Mouse (Mus musculus) olfactory bulb, adult 2 months (tissue): Measurements from ENCODE around the gene Syf2. TPM values are rescaled to one million over a fixed set of nuclear protein-coding genes. Genes with fewer than 3 reads are reported as not detected.

Experiments used
- H3K27ac ChIP-seq: fragments of 200-500 bp; 2 replicates; pipeline ENCODE4 v1.5.1; 2012; ENCODE audit warnings: low read depth, low read length; ENCODE audit not compliant: insufficient read depth
- H3K4me1 ChIP-seq: fragments of 200-500 bp; 2 replicates; pipeline ENCODE4 v1.6.1; 2012; ENCODE audit warnings: low read length; ENCODE audit not compliant: control insufficient read depth, insufficient read depth
- H3K4me3 ChIP-seq: fragments of 200-500 bp; 2 replicates; pipeline ENCODE4 v1.5.1; 2012; ENCODE audit warnings: mild to moderate bottlenecking, low read depth, low read length, moderate library complexity; ENCODE audit not compliant: insufficient read depth
- CTCF ChIP-seq: fragments of 200-500 bp; IDR thresholded peaks from 2 replicates; pipeline ENCODE4 v1.5.1; 2012; ENCODE audit warnings: low read depth, mild to moderate bottlenecking, low read length, moderate library complexity; ENCODE audit not compliant: insufficient read depth
- POLR2A ChIP-seq: fragments of 200-500 bp; IDR thresholded peaks from 2 replicates; pipeline ENCODE4 v1.6.1; 2012; ENCODE audit warnings: mild to moderate bottlenecking, low read depth, low read length, moderate library complexity; ENCODE audit not compliant: insufficient read depth
- WGBS: fragments of 180-500 bp; shearing (Covaris S2); methylation state at CpG from one replicate; pipeline ENCODE4 v1.1.7; 2018; 5-methylcytosine and 5-hydroxymethylcytosine counted together
- polyA plus RNA-seq: library from polyadenylated mRNA; stranded (reverse); fragments of >200 nt; gene quantifications from 2 replicates; pipeline ENCODE4 v1.2.4, GENCODE M21; 2012; ENCODE audit warnings: low replicate concordance; ENCODE audit not compliant: missing spikeins, insufficient read depth, insufficient read length

Syf2 gene
- polyA plus RNA-seq, 1 experiment = 295 TPM

DNA sequence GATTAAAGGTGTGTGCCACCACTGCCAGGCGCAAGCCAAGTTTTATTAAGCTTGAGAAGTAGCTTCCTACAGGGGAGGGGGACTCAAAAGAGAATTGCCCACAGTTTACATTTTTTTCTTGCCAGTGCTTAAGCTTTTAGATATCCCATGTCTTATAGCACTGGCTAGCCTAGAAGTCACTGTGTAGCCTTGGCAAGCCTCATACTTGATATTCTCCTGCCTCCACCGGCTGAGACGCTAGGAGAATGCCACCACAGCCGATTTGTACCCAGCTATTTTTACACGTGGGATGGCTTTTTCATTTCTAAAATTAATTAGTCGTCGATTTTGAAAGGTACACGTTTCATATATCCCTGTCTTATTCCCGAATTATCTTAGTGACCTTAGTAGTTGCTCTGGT, 508 bp upstream of the Syf2 start:
- Histone ChIP-seq H3K27ac (peak overlapping the region; percentile 50; the same call in 1 of the 2 replicates), H3K4me1 (peaks cover 4% of the 10 kb centered on the region), H3K4me3 (no peak overlapping the region)
- no peak for TF ChIP-seq POLR2A
- TF ChIP-seq CTCF = no peak
- WGBS = 14% methylated on average over 9 of the region's 9 CpGs

DNA sequence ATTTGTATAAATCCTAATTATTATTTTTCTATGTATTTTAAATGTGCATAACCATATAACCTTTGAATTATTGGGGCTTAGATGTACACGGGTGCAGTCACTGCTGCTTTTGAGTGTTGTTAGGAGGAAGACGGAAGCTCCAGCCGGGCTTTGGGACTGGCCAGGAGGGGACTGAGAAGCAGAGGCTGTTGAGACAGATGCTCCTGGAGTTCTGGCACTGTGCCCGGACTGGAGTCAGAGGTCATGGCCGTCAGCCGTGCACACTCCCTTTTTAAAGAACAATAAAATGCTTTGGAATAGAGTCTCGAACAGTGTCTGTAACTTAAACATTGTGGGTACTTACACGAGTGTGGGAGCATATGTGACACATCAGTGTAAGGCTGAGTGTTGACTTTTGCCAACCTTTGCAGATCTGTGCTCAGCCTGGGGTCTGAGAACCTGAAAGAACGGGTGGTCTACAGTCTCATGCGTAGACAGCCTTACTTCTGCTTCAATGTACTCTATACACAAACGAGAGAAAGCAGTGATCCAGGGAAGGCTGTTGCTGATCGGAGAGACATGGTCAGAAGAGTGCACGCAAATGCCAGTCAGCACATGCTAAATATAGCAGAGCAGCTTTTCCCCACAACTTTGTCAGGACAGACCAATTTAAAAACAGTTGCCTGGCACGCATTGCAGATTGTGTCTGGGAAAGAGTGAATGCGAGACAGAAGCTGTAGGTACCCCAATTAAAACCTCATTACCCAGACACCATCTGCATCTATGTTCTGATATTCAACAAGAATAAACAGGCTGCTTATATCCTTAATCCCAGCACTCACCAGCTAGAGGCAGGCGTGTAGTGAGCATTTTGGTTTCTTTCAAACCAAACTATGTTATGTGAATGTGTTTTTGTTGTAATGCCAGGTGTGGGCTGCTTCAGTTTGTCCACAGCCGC, 6.8 kb downstream of the Syf2 start:
- TF ChIP-seq CTCF (no peak), POLR2A (no peak)
- no peak overlapping the region for H3K27ac ChIP-seq
- H3K4me1 ChIP-seq = no peaks in the 10 kb centered on the region
- no peak overlapping the region for H3K4me3 ChIP-seq
- WGBS = 52% methylated on average over 17 of the region's 17 CpGs

DNA sequence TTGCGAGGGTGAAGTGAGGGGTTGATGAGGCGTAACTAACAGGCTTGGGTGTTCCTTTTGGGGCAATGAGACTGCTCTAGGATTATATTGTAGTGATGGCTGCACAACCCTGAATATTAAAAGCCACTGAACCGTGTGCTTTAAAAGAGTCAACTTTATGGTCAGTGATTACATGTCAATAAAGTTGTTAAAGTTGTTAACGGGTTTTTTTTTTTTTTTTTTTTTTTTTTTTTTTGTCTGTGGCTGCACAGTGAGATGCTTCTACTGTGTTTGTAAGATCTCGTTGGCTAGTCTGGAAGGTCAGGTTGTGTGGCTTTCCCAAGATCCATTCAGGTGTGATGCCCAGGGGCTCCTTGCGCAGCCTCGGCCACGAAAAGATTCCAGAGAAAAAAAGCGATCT, 9.2 kb downstream of the Syf2 start:
- 47% methylated on average over 9 of the region's 9 CpGs for WGBS
- 0 out of 2 replicates have a peak, but pooled peaks cover 3% of the 10 kb centered on the region for H3K4me1 ChIP-seq
- TF ChIP-seq POLR2A (no peak), CTCF (no peak)
- H3K4me3 ChIP-seq = no peak overlapping the region
- H3K27ac ChIP-seq = no peak overlapping the region

DNA sequence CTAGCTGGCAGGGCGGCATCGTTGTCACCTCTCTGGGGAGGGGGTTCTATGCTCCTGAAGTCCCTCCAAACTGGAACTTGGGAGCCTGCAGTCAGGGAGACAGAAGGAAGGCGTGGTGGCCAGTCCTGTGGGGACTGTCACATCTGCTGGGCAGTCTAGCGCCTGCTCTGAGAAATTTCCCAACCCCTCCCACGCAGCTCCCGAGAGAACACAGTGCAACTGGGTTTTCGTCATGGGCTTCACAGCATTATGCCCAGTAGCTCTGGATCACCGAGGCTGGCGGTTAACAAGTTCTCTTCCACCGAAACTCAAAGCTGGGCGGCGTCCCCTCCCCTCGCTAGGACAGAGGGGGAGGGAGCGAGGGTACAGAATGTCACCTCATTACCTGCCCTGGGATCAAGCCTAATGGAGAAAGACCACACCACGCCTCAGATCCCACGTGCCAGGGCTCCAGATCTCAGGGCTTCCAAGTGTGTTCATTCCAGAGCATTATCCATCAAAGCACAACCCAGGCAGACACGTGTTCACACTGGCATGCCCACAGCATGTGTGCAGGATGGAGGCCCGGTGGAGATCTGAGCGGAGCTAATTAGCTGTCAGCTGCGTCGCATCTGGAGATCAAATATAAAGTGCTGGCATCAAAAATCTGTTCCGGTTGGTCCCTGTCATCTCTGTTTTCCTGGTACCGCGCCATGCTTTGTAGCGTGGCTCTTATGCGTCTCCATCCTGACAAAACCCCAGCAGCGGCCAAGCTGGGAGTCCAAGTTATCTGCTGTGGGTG, 13.2 kb downstream of the Syf2 start:
- TF ChIP-seq CTCF = no peak
- no peak for TF ChIP-seq POLR2A
- Histone ChIP-seq H3K27ac (no peak overlapping the region), H3K4me1 (peaks cover 5% of the 10 kb centered on the region; the same call in 1 of the 2 replicates), H3K4me3 (no peak overlapping the region)
- WGBS = 45% methylated on average over 27 of the region's 27 CpGs

DNA sequence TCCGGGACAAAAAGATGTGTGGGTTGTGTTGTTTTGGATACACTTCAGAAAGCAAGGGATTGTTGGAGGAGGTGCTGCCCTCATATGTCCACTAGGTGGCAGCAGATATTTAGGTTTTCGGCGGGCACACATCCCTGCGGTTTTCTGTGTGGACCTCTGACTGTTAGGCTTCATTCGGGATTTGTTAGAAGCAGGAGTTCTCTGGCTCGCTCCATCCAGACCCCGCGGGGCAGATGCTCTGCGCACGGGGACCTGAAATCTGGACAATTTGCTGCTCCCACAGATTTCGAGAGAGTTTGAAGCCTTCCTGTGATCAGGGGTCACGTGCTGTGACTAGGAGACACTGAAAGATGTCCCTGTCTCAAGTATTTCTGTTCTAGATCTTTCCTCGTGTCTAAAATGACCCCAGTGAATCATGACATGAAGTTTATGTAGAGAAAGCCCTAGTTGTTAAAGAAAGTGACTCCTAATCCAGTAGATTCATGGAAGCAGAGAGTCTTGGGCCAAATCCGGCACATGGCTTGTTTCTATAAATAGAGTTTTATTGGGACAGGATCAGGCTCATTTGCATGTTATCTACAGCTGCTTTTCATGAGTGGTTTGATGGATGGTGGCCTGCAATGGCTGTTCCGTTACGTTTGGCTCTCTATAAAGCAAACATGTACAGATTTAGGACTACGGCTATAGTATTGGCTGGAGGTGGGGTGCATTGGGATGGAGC, 15.5 kb downstream of the Syf2 start:
- WGBS = 14% methylated on average over 17 of the region's 17 CpGs
- TF ChIP-seq CTCF (peak; percentile 55; the same call in 1 of the 2 replicates), POLR2A (no peak)
- peak overlapping the region; percentile 19; the same call in 1 of the 2 replicates for H3K4me3 ChIP-seq

DNA sequence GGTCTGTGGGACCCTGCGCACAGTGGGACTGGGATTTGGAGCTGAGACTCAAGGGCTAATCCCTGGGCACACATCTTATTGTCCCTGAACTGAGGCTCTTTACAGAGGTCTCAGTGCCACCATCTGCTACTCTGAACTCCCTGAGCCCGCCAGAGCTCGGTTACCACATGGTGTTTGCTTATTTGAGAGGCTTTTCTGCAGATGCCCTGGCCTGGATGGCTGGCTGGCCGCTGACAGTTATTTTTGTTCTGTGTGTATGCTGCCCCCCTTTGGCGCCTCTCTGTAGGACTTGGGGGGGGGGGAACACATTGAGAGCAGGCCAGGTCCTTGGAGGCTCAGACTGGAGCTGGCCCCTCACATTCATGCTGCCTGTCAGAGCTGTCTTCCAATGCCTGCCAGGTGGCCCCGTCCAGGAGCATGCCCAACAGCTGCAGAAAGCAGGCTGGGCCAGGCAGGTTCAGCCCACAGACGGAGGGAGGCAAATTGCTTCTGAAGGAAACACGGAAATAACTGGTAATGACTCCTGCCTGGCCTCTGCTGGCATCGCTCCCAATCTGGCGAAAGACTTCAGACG, 19.9 kb downstream of the Syf2 start:
- TF ChIP-seq POLR2A (no peak), CTCF (no peak)
- no peak overlapping the region for H3K4me3 ChIP-seq
- H3K27ac ChIP-seq = no peak overlapping the region
- H3K4me1 ChIP-seq = peaks cover 8% of the 10 kb centered on the region
- WGBS = 19% methylated on average over 11 of the region's 11 CpGs

More for the DNA sequence above, 15.5 kb downstream of the Syf2 start:
- Histone ChIP-seq H3K4me1 (peaks cover 11% of the 10 kb centered on the region), H3K27ac (no peak overlapping the region)

DNA sequence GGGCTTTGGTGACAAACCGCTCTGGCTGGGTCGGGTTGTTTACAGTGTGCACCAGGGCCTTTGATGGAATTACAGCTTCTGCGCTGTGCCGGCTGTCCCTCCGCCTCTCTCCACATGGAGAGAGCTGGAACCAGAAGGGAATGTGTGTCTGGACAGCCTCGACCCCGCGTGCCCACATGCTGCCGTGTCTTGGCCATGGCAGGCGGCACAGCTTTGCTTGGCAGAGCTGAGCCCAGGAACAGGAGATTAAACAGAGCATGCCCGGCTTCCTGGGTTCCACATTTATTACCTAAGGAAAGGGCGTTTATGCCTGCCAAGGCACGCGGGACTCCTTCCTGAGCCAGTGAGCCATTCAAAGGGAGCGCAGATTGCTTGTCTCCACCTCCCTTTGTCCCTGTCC, 23.8 kb downstream of the Syf2 start:
- 32% methylated on average over 15 of the region's 15 CpGs for whole genome bisulfite sequencing
- no peak overlapping the region for H3K4me3 ChIP-seq
- peaks cover 6% of the 10 kb centered on the region for H3K4me1 ChIP-seq
- TF ChIP-seq POLR2A = no peak
- TF ChIP-seq CTCF = no peak
- H3K27ac ChIP-seq = no peak overlapping the region

DNA sequence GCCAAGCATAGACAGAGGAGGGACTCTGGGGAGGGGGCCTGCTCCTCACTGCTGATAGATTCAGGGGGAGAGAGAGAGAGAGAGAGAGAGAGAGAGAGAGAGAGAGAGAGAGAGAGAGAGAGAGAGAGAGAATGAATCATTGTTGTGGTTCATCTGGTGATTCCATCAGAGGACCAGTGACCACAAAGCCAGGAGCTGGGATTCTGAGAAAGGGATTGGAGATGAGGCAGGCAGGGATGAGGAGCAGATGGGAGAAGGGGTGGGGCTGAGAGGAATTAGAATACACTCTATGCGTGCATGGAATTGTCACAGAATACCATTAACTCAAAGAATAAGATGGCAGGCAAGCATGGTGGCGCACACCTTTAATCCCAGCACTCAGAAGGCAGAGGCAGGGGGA, 24.5 kb downstream of the Syf2 start:
- no peak for TF ChIP-seq POLR2A
- TF ChIP-seq CTCF = no peak
- WGBS = 89% methylated on average over 2 of the region's 2 CpGs
- Histone ChIP-seq H3K4me3 (no peak overlapping the region), H3K27ac (no peak overlapping the region), H3K4me1 (peaks cover 6% of the 10 kb centered on the region)
